Mouse (Mus musculus) heart, adult 2 months (tissue): ENCODE results near the gene Coro1c.

Source experiments
- CTCF ChIP-seq: fragments of 200-600 bp; IDR thresholded peaks from 2 replicates; pipeline ENCODE4 v1.8.1; 2022; ENCODE audit warnings: antibody characterized with exemption, mild to moderate bottlenecking, moderate library complexity
- POLR2A ChIP-seq: fragments of 200-500 bp; IDR thresholded peaks from 2 replicates; pipeline ENCODE4 v1.6.1; 2011; ENCODE audit warnings: mild to moderate bottlenecking, low read depth, low read length, control low read depth; ENCODE audit not compliant: insufficient read depth

- TF ChIP-seq CTCF (no peak), POLR2A (no peak)
Measured at GRCm38 (mm10) chr5:113939263-113939900, 30.8 kb upstream of the Coro1c start.
